Mouse (Mus musculus): ENCODE results near the gene Gas7. TPM values are rescaled to one million over a fixed set of nuclear protein-coding genes. Genes with fewer than 3 reads are reported as not detected.

Gene Gas7
- polyA plus RNA-seq, 1 experiment from 2014 or later, result 57.8 TPM

DNA sequence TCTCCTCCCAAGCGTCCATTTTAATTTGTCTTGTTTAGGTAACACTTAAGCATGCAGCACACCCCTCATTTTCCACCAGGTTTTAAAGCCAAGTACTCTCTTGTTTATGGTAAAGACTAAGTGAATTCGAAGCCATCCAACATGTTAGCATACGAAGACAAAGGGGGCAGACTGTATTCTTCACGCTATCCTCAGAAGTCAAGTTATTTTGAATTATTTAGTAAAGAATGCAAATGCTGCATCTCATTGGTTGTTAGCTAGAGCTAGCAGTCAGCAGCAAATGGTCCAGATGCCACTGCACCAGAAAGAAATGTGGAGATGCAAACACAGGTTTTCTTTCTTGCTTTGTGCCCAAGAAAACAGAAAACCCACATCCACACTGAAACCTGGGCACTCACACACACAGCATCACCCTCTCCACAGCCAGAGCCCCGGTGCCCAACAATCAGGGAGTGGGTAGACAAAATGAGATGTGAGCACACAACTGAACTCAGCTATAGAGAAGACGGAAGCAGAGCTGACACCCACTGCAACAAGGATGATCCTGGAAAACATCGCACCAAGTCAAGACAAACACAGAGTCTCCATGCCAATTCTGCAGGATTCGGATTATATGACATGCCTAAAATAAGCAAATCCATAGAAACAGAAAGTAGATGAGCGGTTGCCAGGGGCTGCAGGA is 157.1 kb downstream of the Gas7 start:
- peak overlapping the region; percentile 71 for H3K27ac ChIP-seq (replicated peaks)
- no peak overlapping the region for H3K4me3 ChIP-seq
- peak; percentile 41; the same call in 1 of the 2 replicates for ATAC-seq (replicated peaks)
- H3K9me3 ChIP-seq, result no peaks in the 10 kb centered on the region
- H3K4me1 ChIP-seq, result peaks cover 19% of the 10 kb centered on the region
- H3K27me3 ChIP-seq, result no peaks in the 10 kb centered on the region
- WGBS, result 48% methylated on average over 9 of the region's 9 CpGs
- no peaks in the 10 kb centered on the region for H3K36me3 ChIP-seq
- no peak overlapping the region for H3K4me2 ChIP-seq (replicated peaks)
- H3K9ac ChIP-seq (replicated peaks), result no peak overlapping the region

- peaks cover 11% of the 10 kb centered on the region for H3K4me1 ChIP-seq
- no peak overlapping the region for H3K4me3 ChIP-seq
- H3K27ac ChIP-seq (replicated peaks), result no peak overlapping the region
- H3K9me3 ChIP-seq, result no peaks in the 10 kb centered on the region
- no peak overlapping the region for H3K9ac ChIP-seq (replicated peaks)
- WGBS, result 75% methylated on average over 13 of the region's 13 CpGs
- no peak for ATAC-seq (replicated peaks)
- no peaks in the 10 kb centered on the region for H3K36me3 ChIP-seq
- H3K4me2 ChIP-seq (replicated peaks), result no peak overlapping the region
- no peaks in the 10 kb centered on the region for H3K27me3 ChIP-seq
Measured at GRCm38 (mm10) chr11:67616557-67617239, 161.5 kb downstream of the Gas7 start.

- WGBS, result 82% methylated on average over 7 of the region's 7 CpGs
- Histone ChIP-seq H3K9ac (replicated peaks) (no peak overlapping the region), H3K4me3 (no peak overlapping the region), H3K4me1 (no peaks in the 10 kb centered on the region), H3K36me3 (no peaks in the 10 kb centered on the region), H3K9me3 (no peaks in the 10 kb centered on the region), H3K4me2 (replicated peaks) (no peak overlapping the region), H3K27ac (replicated peaks) (no peak overlapping the region), H3K27me3 (no peaks in the 10 kb centered on the region)
- ATAC-seq (replicated peaks), result no peak
Measured at GRCm38 (mm10) chr11:67622340-67622739, 167.1 kb downstream of the Gas7 start.

GRCm38 (mm10) chr11:67627179-67627578 is 171.9 kb downstream of the Gas7 start:
- no peak overlapping the region for H3K4me2 ChIP-seq (replicated peaks)
- H3K27ac ChIP-seq (replicated peaks), result no peak overlapping the region
- no peaks in the 10 kb centered on the region for H3K4me1 ChIP-seq
- H3K36me3 ChIP-seq, result no peaks in the 10 kb centered on the region
- no peak overlapping the region for H3K4me3 ChIP-seq
- no peaks in the 10 kb centered on the region for H3K27me3 ChIP-seq
- H3K9me3 ChIP-seq, result no peaks in the 10 kb centered on the region
- 87% methylated on average over 7 of the region's 7 CpGs for WGBS
- no peak overlapping the region for H3K9ac ChIP-seq (replicated peaks)
- ATAC-seq (replicated peaks), result no peak

DNA sequence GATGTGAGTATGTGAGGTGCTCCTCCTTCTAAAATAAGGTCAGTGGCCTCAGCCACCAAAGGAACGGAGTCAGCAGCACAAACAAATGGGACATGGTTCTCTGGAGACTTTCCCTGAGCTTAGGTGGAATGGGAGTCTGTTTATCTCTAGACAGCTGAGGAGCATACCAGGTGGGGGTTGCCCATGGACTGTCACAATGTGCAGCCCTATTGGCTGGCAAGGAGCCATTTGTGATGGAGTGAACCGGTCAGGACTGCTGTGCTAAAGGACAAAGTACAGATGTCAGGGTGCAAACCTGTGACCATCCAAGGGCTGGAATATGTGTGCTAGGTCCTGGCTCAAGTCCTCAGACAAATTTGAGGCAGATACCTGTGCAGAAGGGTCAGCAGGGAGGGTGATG is 173.3 kb downstream of the Gas7 start:
- H3K27ac ChIP-seq (replicated peaks), result no peak overlapping the region
- no peaks in the 10 kb centered on the region for H3K9me3 ChIP-seq
- H3K27me3 ChIP-seq, result no peaks in the 10 kb centered on the region
- H3K4me3 ChIP-seq, result no peak overlapping the region
- no peak overlapping the region for H3K4me2 ChIP-seq (replicated peaks)
- H3K4me1 ChIP-seq, result no peaks in the 10 kb centered on the region
- H3K36me3 ChIP-seq, result no peaks in the 10 kb centered on the region
- no peak for ATAC-seq (replicated peaks)
- no peak overlapping the region for H3K9ac ChIP-seq (replicated peaks)
- WGBS, result 93% methylated on average over 2 of the region's 2 CpGs

DNA sequence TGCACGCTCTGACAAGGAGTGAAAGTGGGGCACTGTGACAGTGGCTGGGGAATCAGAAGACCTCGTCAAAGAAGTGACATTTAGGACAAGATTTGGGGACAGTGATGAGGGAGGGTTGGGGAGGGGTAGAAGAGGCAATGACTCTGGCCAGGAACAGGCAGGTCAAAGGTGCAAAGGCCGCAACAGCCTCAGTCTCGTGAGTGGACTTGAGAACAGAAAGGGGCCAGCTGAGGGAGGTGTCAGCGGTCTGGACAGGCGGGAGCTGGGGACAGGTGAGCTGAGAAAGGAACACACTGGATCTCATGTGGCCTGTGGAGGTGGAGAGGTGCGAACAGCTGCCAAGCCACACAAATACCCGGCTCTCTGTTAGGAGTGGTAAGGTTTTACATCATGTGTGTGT is 177.7 kb downstream of the Gas7 start:
- Histone ChIP-seq H3K9me3 (no peaks in the 10 kb centered on the region), H3K27me3 (no peaks in the 10 kb centered on the region), H3K9ac (replicated peaks) (no peak overlapping the region), H3K4me3 (no peak overlapping the region), H3K36me3 (no peaks in the 10 kb centered on the region), H3K27ac (replicated peaks) (no peak overlapping the region), H3K4me2 (replicated peaks) (no peak overlapping the region), H3K4me1 (0 out of 2 replicates have a peak, but pooled peaks cover 3% of the 10 kb centered on the region)
- no peak for ATAC-seq (replicated peaks)
- 83% methylated on average over 8 of the region's 8 CpGs for WGBS

GRCm38 (mm10) chr11:67633620-67634229 is 178.5 kb downstream of the Gas7 start:
- ATAC-seq (replicated peaks), result no peak
- no peaks in the 10 kb centered on the region for H3K27me3 ChIP-seq
- WGBS, result 77% methylated on average over 3 of the region's 3 CpGs
- H3K9me3 ChIP-seq, result no peaks in the 10 kb centered on the region
- no peak overlapping the region for H3K9ac ChIP-seq (replicated peaks)
- no peak overlapping the region for H3K4me2 ChIP-seq (replicated peaks)
- H3K27ac ChIP-seq (replicated peaks), result no peak overlapping the region
- H3K4me3 ChIP-seq, result no peak overlapping the region
- no peaks in the 10 kb centered on the region for H3K36me3 ChIP-seq
- H3K4me1 ChIP-seq, result 0 out of 2 replicates have a peak, but pooled peaks cover 6% of the 10 kb centered on the region

DNA sequence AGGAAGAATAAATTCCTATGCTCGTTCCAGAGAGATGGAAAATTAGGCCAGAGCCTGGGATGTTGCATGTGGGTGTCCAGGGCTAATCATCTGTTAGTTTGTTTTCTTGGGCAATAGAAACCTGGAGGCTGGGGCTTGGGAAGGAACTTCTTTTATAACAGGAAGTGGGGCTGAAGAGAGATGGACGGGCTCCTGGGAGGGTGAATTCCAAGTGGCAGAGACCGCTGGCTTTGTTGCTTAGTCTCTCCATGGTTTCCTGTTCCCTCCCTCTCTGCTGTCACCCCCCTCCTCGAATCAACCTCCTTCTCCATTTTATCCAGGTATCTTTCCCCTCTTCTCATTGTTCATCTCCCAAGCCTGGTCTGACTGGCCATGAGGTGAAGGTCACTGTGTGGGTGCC is 181.0 kb downstream of the Gas7 start:
- H3K9me3 ChIP-seq, result no peaks in the 10 kb centered on the region
- WGBS, result 73% methylated on average over 4 of the region's 4 CpGs
- H3K36me3 ChIP-seq, result no peaks in the 10 kb centered on the region
- no peak overlapping the region for H3K4me3 ChIP-seq
- no peak overlapping the region for H3K27ac ChIP-seq (replicated peaks)
- 0 out of 2 replicates have a peak, but pooled peaks cover 6% of the 10 kb centered on the region for H3K4me1 ChIP-seq
- no peak overlapping the region for H3K4me2 ChIP-seq (replicated peaks)
- H3K9ac ChIP-seq (replicated peaks), result no peak overlapping the region
- no peaks in the 10 kb centered on the region for H3K27me3 ChIP-seq
- no peak for ATAC-seq (replicated peaks)

- H3K36me3 ChIP-seq, result no peaks in the 10 kb centered on the region
- no peak overlapping the region for H3K27ac ChIP-seq (replicated peaks)
- no peak overlapping the region for H3K4me3 ChIP-seq
- no peaks in the 10 kb centered on the region for H3K27me3 ChIP-seq
- H3K9me3 ChIP-seq, result no peaks in the 10 kb centered on the region
- ATAC-seq (replicated peaks), result no peak
- no peak overlapping the region for H3K4me2 ChIP-seq (replicated peaks)
- H3K4me1 ChIP-seq, result 0 out of 2 replicates have a peak, but pooled peaks cover 6% of the 10 kb centered on the region
- 53% methylated on average over 6 of the region's 6 CpGs for WGBS
- no peak overlapping the region for H3K9ac ChIP-seq (replicated peaks)
Measured at GRCm38 (mm10) chr11:67636905-67637586, 181.8 kb downstream of the Gas7 start.

- no peak for ATAC-seq (replicated peaks)
- Histone ChIP-seq H3K9ac (replicated peaks) (no peak overlapping the region), H3K4me1 (0 out of 2 replicates have a peak, but pooled peaks cover 6% of the 10 kb centered on the region), H3K4me2 (replicated peaks) (no peak overlapping the region), H3K9me3 (no peaks in the 10 kb centered on the region), H3K4me3 (no peak overlapping the region), H3K27me3 (no peaks in the 10 kb centered on the region), H3K27ac (replicated peaks) (no peak overlapping the region), H3K36me3 (no peaks in the 10 kb centered on the region)
- WGBS, result 65% methylated on average over 3 of the region's 3 CpGs
Measured at GRCm38 (mm10) chr11:67638401-67638800, 183.2 kb downstream of the Gas7 start.

- Histone ChIP-seq H3K4me3 (no peak overlapping the region), H3K9me3 (no peaks in the 10 kb centered on the region), H3K27me3 (no peaks in the 10 kb centered on the region), H3K27ac (replicated peaks) (no peak overlapping the region), H3K36me3 (no peaks in the 10 kb centered on the region), H3K4me2 (replicated peaks) (no peak overlapping the region), H3K9ac (replicated peaks) (no peak overlapping the region), H3K4me1 (0 out of 2 replicates have a peak, but pooled peaks cover 6% of the 10 kb centered on the region)
- no peak for ATAC-seq (replicated peaks)
- whole genome bisulfite sequencing, result 88% methylated on average over 6 of the region's 6 CpGs
Measured at GRCm38 (mm10) chr11:67640299-67640698, 185.1 kb downstream of the Gas7 start.

- H3K27me3 ChIP-seq, result no peaks in the 10 kb centered on the region
- WGBS, result 94% methylated on average over 8 of the region's 8 CpGs
Measured at GRCm38 (mm10) chr11:67642421-67642820, 187.2 kb downstream of the Gas7 start.

More at GRCm38 (mm10) chr11:67642421-67642820, 187.2 kb downstream of the Gas7 start:
- no peak overlapping the region for H3K9ac ChIP-seq (replicated peaks)
- H3K4me3 ChIP-seq, result no peak overlapping the region
- no peak overlapping the region for H3K4me2 ChIP-seq (replicated peaks)
- no peak for ATAC-seq (replicated peaks)
- H3K27ac ChIP-seq (replicated peaks), result no peak overlapping the region
- no peaks in the 10 kb centered on the region for H3K36me3 ChIP-seq
- no peaks in the 10 kb centered on the region for H3K9me3 ChIP-seq
- H3K4me1 ChIP-seq, result 0 out of 2 replicates have a peak, but pooled peaks cover 3% of the 10 kb centered on the region
